Mouse (Mus musculus): Measurements from ENCODE around the gene Atrx.

DNA sequence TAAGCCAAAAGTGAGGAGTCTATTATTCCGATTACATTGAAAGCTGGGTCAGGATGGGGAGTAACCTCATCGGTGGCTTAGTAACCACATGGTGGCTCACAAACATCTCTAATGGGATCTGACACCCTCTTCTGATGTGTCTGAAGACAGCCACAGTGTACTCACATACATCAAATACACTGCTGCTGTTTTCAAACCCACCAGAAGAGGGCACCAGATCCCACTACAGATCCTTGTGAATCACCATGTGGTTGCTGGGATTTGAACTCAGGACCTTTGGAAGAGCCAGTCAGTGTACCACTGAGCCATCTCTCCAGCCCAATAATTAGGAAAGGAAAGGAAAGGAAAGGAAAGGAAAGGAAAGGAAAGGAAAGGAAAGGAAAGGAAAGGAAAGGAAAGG lies 7.8 kb downstream of the Atrx start:
- TF ChIP-seq CTCF (IDR thresholded peaks at IDR 0.05; ENCODE audit: insufficient read depth, low read length), result no peak
- no peak for TF ChIP-seq POLR2A (IDR thresholded peaks at IDR 0.05; ENCODE audit: borderline replicate concordance, extremely low read depth, low read depth, low read length)
